In genomic region chr5:34434241-34434640, GRCm38 (mm10) we compare ENCODE assay signal across 16 mouse cellular contexts.
DNase-seq lines count a peak whose midpoint lies in the region.
"Had no signal": no experiment of that assay in that cellular context is flagged by ENCODE, and none has a peak within 500 bp of the region (broad histone marks: within the 10 kb centered on the region; RNA-seq: fewer than 3 reads in every experiment).

No protein-coding gene starts in this region.

- DNase-seq in layer of hippocampus, adult 18-20 months (ENCODE audit: low spot score in 2 of 2): peak; percentile 20 to 56
- DNase-seq in layer of hippocampus, postnatal 10 days (ENCODE audit: low spot score in 2 of 2): no peak
- peak; percentile 35 to 37 for DNase-seq in left cerebral cortex, adult 9 months (ENCODE audit: low spot score in 2 of 2)
- DNase-seq in left cerebral cortex, adult 11 months (ENCODE audit: low spot score): no peak
- peak; percentile 87 for DNase-seq in brain, adult 2 months (ENCODE audit: low read depth, low spot score)
- peak; percentile 58 for DNase-seq in telencephalon, adult 2 months (ENCODE audit: low read depth, low spot score)
- DNase-seq in urinary bladder, postnatal 10 days (ENCODE audit: low spot score): no peak
- DNase-seq: adrenal gland, postnatal 25 days; cerebellum, postnatal 14 days; gastrocnemius, postnatal 25 days; heart, adult 18-20 months; heart, postnatal 4 days; kidney, postnatal 10 days; spleen, adult 18-20 months; thymus, adult 2 months; thymus, postnatal 36 days had no signal

Comparison
In these comparisons a context has a peak if more than half of its experiments do, and no peak if none do; other contexts are left out.
1. DNase-seq: peak in layer of hippocampus, adult 18-20 months (2 of 2), left cerebral cortex, adult 9 months (2 of 2), brain, adult 2 months (single experiment) and telencephalon, adult 2 months (single experiment); none in layer of hippocampus, postnatal 10 days (0 of 2), left cerebral cortex, adult 11 months (single experiment) and urinary bladder, postnatal 10 days (single experiment).